Mouse (Mus musculus) ES-E14 (cell line): ENCODE measurements around the gene Echdc3.

ENCODE experiments used
- HCFC1 ChIP-seq: IDR thresholded peaks from 2 replicates; pipeline ENCODE4 v1.6.1; 2012; ENCODE audit warnings: low read length, inconsistent platforms, borderline replicate concordance; ENCODE audit not compliant: insufficient read depth
- MAFK ChIP-seq: IDR thresholded peaks from 2 replicates; pipeline ENCODE4 v1.6.1; 2014; ENCODE audit warnings: mild to moderate bottlenecking, low read depth, low read length, inconsistent platforms; ENCODE audit not compliant: insufficient read depth
- ZC3H11A ChIP-seq: IDR thresholded peaks from 2 replicates; pipeline ENCODE4 v1.6.1; 2012; ENCODE audit warnings: low read depth, mild to moderate bottlenecking, inconsistent platforms, low read length, borderline replicate concordance
- ZNF384 ChIP-seq: IDR thresholded peaks from 2 replicates; pipeline ENCODE4 v1.6.1; 2012; ENCODE audit warnings: low read depth, low read length, inconsistent platforms

- TF ChIP-seq MAFK = no peak
- no peak for TF ChIP-seq ZC3H11A
- TF ChIP-seq HCFC1 = no peak
- no peak for TF ChIP-seq ZNF384
These were observed 44.3 kb upstream of the Echdc3 start for GRCm38 (mm10) chr2:6257146-6257545.
